Mouse (Mus musculus) embryo, embryonic 10 days (tissue): Measurements from ENCODE around the gene Anxa9.
A peak's percentile ranks its signal among the peaks of the same experiment; 100 is the strongest.

Experiments used
- DNase-seq: peaks from one replicate; pipeline ENCODE4 v3.0.0-alpha.2; 2015; ENCODE audit warnings: low spot score

Gene Anxa9

GRCm38 (mm10) chr3:95314075-95314474, 7.1 kb upstream of the Anxa9 start:
- no peak for DNase-seq

GRCm38 (mm10) chr3:95313476-95313875, 6.5 kb upstream of the Anxa9 start:
- DNase-seq = no peak

GRCm38 (mm10) chr3:95312623-95313022, 5.6 kb upstream of the Anxa9 start:
- no peak for DNase-seq

- peak; percentile 71 for DNase-seq
Observed at GRCm38 (mm10) chr3:95310968-95311882, 4.2 kb upstream of the Anxa9 start.

GRCm38 (mm10) chr3:95310496-95310895, 3.5 kb upstream of the Anxa9 start:
- DNase-seq = no peak

GRCm38 (mm10) chr3:95306244-95306643, 732 bp downstream of the Anxa9 start:
- DNase-seq = no peak

- no peak for DNase-seq
Observed at GRCm38 (mm10) chr3:95301204-95301796, 5.7 kb downstream of the Anxa9 start.

GRCm38 (mm10) chr3:95298018-95298417, 9.0 kb downstream of the Anxa9 start:
- DNase-seq = no peak

- DNase-seq = peak; percentile 62
Observed at GRCm38 (mm10) chr3:95296103-95296469, 10.9 kb downstream of the Anxa9 start.

- DNase-seq = no peak
Observed at GRCm38 (mm10) chr3:95295321-95296102, 11.5 kb downstream of the Anxa9 start.

GRCm38 (mm10) chr3:95294718-95295117, 12.3 kb downstream of the Anxa9 start:
- DNase-seq = no peak

- no peak for DNase-seq
Observed at GRCm38 (mm10) chr3:95294316-95294715, 12.7 kb downstream of the Anxa9 start.

GRCm38 (mm10) chr3:95293537-95293936, 13.4 kb downstream of the Anxa9 start:
- DNase-seq = no peak

GRCm38 (mm10) chr3:95292899-95293298, 14.1 kb downstream of the Anxa9 start:
- DNase-seq = no peak

GRCm38 (mm10) chr3:95291041-95291440, 15.9 kb downstream of the Anxa9 start:
- DNase-seq = no peak

- DNase-seq = no peak
Observed at GRCm38 (mm10) chr3:95290156-95290555, 16.8 kb downstream of the Anxa9 start.

GRCm38 (mm10) chr3:95289419-95289818, 17.6 kb downstream of the Anxa9 start:
- no peak for DNase-seq

GRCm38 (mm10) chr3:95287541-95287940, 19.4 kb downstream of the Anxa9 start:
- DNase-seq = no peak

- no peak for DNase-seq
Observed at GRCm38 (mm10) chr3:95286510-95286909, 20.5 kb downstream of the Anxa9 start.

GRCm38 (mm10) chr3:95286011-95286410, 21.0 kb downstream of the Anxa9 start:
- DNase-seq = no peak

- DNase-seq = no peak
Observed at GRCm38 (mm10) chr3:95285390-95285789, 21.6 kb downstream of the Anxa9 start.

- no peak for DNase-seq
Observed at GRCm38 (mm10) chr3:95284501-95285281, 22.3 kb downstream of the Anxa9 start.
